Mouse (Mus musculus) lung, postnatal 0 days (tissue): ENCODE data around the gene Hoxb9. TPM values are rescaled to one million over a fixed set of nuclear protein-coding genes. Genes with fewer than 3 reads are reported as not detected.

Experiments
- ATAC-seq: fragments of 200-750 bp; cut with Nextera tagmentation; 2 replicates; pipeline ENCODE4 v1.8.0; 2017; ENCODE audit warnings: moderate library complexity
- DNase-seq: peaks from one replicate; pipeline ENCODE4 v3.0.0-alpha.2; 2016; ENCODE audit warnings: low spot score
- H3K27ac ChIP-seq: fragments of 300-500 bp; sonication (generic); 2 replicates; pipeline ENCODE4 v1.5.1; 2014; ENCODE audit warnings: antibody characterized with exemption, mild to moderate bottlenecking, low read length, mixed read lengths
- H3K27me3 ChIP-seq: fragments of 300-500 bp; sonication (generic); replicated peaks from 2 replicates; pipeline ENCODE4 v1.6.1; 2014; ENCODE audit warnings: low read length, mixed read lengths; ENCODE audit not compliant: insufficient read depth
- H3K36me3 ChIP-seq: fragments of 300-500 bp; sonication (generic); 2 replicates; pipeline ENCODE4 v1.6.1; 2014; ENCODE audit warnings: low read length, mixed read lengths; ENCODE audit not compliant: insufficient read depth
- H3K4me1 ChIP-seq: fragments of 300-500 bp; sonication (generic); 2 replicates; pipeline ENCODE4 v1.6.1; 2014; ENCODE audit warnings: antibody characterized with exemption, low read depth, low read length, mixed read lengths; ENCODE audit not compliant: insufficient read depth
- H3K4me2 ChIP-seq: fragments of 300-500 bp; sonication (generic); replicated peaks from 2 replicates; pipeline ENCODE4 v1.6.1; 2014; ENCODE audit warnings: low read depth, mild to moderate bottlenecking, low read length, moderate library complexity, mixed read lengths
- H3K4me3 ChIP-seq: fragments of 300-500 bp; sonication (generic); 2 replicates; pipeline ENCODE4 v1.5.1; 2014; ENCODE audit warnings: low read depth, low read length
- H3K9ac ChIP-seq: fragments of 300-500 bp; sonication (generic); replicated peaks from 2 replicates; pipeline ENCODE4 v1.6.1; 2014; ENCODE audit warnings: low read depth, mild to moderate bottlenecking
- H3K9me3 ChIP-seq: fragments of 300-500 bp; sonication (generic); 2 replicates; pipeline ENCODE4 v1.6.1; 2016; ENCODE audit warnings: low read length, mixed read lengths
- CTCF ChIP-seq: IDR thresholded peaks from 2 replicates; pipeline ENCODE4 v1.5.1; 2016; ENCODE audit warnings: antibody characterized with exemption, mild to moderate bottlenecking
- EP300 ChIP-seq: IDR thresholded peaks from 2 replicates; pipeline ENCODE4 v1.6.1; 2016; ENCODE audit warnings: antibody characterized with exemption, mild to moderate bottlenecking, control low read depth
- WGBS: fragments of 180-500 bp; shearing (Covaris S2); extraction: QIAGEN DNeasy Blood & Tissue Kit; methylation state at CpG from one replicate; pipeline ENCODE4 v1.1.7; 2014; 5-methylcytosine and 5-hydroxymethylcytosine counted together
- polyA plus RNA-seq: library from polyadenylated mRNA; unstranded; fragments of >200 nt; fragmentation: Nextera tagmentation; extraction: Ambion mirVana; gene quantifications from 2 replicates; pipeline ENCODE4 v1.2.1, GENCODE M21; 2015

Hoxb9 gene
- polyA plus RNA-seq, 1 experiment from 2014 or later: not detected

- no peak for ATAC-seq
- H3K4me3 ChIP-seq: no peak overlapping the region
- H3K9me3 ChIP-seq: no peaks in the 10 kb centered on the region
- H3K27ac ChIP-seq: peak overlapping the region; percentile 95
- H3K27me3 ChIP-seq: peaks cover 12% of the 10 kb centered on the region; the same call in 1 of the 2 replicates
- no peak for DNase-seq
- H3K36me3 ChIP-seq: no peaks in the 10 kb centered on the region
- H3K9ac ChIP-seq: no peak overlapping the region
- no peaks in the 10 kb centered on the region; the same call in 1 of the 2 replicates for H3K4me1 ChIP-seq
- no peak for TF ChIP-seq CTCF
- TF ChIP-seq EP300: no peak
- H3K4me2 ChIP-seq: peak overlapping the region; percentile 79; the same call in 1 of the 2 replicates
- WGBS: 13% methylated on average over 18 of the region's 18 CpGs
These were observed 45.7 kb downstream of the Hoxb9 start for GRCm38 (mm10) chr11:96316696-96317607.

DNA sequence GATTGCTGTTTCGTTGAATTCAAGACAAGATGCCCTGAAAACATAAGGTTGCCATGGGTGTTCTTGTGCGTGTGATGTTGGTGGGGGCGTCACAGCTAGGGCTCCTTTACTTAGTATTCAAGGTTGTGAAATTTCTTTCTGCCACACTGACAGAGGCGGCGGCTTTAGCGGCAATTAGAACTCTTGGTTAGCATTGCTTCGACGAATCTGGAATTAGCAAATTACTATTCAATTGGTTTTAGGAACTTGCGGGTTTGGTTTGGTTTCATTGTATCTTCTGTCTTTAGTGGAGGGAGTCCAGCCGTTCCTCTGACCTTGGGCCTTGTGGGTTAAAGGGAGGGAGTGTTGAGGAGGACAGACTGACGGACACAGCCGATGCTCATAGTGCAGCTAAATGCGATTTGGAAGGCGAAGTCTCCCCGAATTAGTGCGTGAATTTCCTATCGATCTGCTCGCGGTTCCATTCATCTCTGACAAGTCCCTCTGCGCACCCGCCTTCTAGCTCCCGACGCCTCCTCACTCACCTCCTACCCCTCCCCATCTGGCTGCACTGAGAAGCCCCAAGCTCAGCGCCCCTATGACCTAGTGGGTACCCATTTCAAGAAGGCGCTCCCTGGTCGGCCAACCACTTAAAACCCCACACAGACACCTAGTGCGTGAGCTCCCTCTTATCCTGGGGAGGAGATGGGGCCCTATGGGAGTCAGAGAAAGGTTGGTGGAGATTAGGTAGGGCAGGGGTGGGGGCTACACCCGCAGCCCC lies 46.5 kb downstream of the Hoxb9 start, which contains the start of gene Hoxb4:
Gene Hoxb4, plus strand, starts transcription at position 660 of the 760 bp plus-strand sequence.
- WGBS: 6% methylated on average over 28 of the region's 28 CpGs
- ATAC-seq: no peak

GRCm38 (mm10) chr11:96318368-96319070 lies 47.3 kb downstream of the Hoxb9 start:
- Histone ChIP-seq H3K4me1 (no peaks in the 10 kb centered on the region; the same call in 1 of the 2 replicates), H3K27ac (peak overlapping the region; percentile 95), H3K4me3 (peak overlapping the region; percentile 60), H3K4me2 (peak overlapping the region; percentile 79), H3K9ac (peak overlapping the region; percentile 60), H3K9me3 (no peaks in the 10 kb centered on the region), H3K27me3 (0 out of 2 replicates have a peak, but pooled peaks cover 6% of the 10 kb centered on the region), H3K36me3 (no peaks in the 10 kb centered on the region)
- WGBS: under 1% methylated on average over 37 of the region's 45 CpGs
- TF ChIP-seq EP300 (no peak), CTCF (no peak)
- ATAC-seq (peak; percentile 79), DNase-seq (peak; percentile 91)

More for the DNA sequence above, 46.5 kb downstream of the Hoxb9 start, which contains the start of gene Hoxb4:
- no peak for TF ChIP-seq CTCF
- no peak for TF ChIP-seq EP300
- Histone ChIP-seq H3K4me1 (no peaks in the 10 kb centered on the region; the same call in 1 of the 2 replicates), H3K9ac (peak within 1 kb of the TSS; percentile 60), H3K4me3 (peak within 1 kb of the TSS; percentile 60), H3K36me3 (no peaks in the 10 kb centered on the region), H3K9me3 (no peaks in the 10 kb centered on the region), H3K4me2 (peak within 1 kb of the TSS; percentile 79), H3K27ac (peak within 1 kb of the TSS; percentile 95), H3K27me3 (0 out of 2 replicates have a peak, but pooled peaks cover 6% of the 10 kb centered on the region)
- DNase-seq: no peak

DNA sequence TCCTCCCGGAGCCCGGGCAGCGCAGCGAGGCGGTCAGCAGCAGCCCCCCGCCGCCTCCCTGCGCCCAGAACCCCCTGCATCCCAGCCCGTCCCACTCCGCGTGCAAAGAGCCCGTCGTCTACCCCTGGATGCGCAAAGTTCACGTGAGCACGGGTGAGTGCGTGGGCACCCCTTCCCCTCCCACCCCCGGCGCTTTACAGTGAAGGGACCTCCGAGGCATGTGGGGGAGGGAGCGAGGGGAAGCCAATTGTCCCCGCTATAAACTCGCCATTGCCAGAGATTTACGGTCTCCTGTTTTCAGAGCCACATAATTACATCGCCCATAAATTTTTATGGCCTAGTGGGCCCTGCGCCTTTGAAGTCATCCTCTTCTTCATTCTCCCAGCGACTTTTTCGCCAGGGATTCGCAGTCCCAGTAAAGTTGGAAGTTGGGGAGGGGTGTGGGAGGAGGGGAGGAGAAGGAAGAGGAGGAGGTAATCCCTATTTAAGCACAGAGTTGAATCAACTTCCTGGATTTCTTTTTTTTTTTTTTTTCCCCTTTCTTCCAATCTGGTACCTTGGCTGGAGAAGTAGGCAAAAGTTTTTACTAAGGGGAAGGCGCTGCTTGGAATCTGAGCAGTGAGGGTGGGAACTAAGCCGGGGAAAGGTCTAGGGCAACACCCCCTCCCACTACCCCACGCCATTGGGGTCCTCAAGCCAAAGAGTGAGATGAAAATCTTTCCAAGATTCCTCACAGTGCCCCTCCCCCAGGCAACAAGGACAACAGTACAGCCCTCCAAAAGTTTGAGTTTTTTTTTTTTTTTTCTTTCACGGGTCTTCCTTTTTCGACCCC lies 48.0 kb downstream of the Hoxb9 start:
- Histone ChIP-seq H3K4me3 (peak overlapping the region; percentile 60), H3K27me3 (0 out of 2 replicates have a peak, but pooled peaks cover 6% of the 10 kb centered on the region), H3K27ac (peak overlapping the region; percentile 95), H3K36me3 (no peaks in the 10 kb centered on the region), H3K9ac (peak overlapping the region; percentile 64), H3K4me2 (peak overlapping the region; percentile 79), H3K4me1 (no peaks in the 10 kb centered on the region; the same call in 1 of the 2 replicates), H3K9me3 (no peaks in the 10 kb centered on the region)
- DNase-seq: peak; percentile 80
- peak; percentile 40 for ATAC-seq
- WGBS: under 1% methylated on average over 17 of the region's 34 CpGs
- TF ChIP-seq EP300 (no peak), CTCF (no peak)

DNA sequence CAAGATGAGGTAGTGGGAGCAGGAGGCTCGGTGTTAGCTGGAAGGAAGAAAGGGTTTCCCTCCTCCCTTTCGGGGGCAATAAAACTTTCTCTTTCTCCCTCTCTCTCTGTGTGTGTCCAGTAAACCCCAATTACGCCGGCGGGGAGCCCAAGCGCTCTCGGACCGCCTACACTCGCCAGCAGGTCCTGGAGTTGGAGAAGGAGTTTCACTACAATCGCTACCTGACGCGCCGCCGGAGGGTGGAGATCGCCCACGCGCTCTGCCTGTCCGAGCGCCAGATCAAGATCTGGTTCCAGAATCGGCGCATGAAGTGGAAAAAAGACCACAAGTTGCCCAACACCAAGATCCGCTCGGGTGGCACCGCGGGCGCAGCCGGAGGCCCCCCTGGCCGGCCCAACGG lies 48.7 kb downstream of the Hoxb9 start:
- WGBS: 2% methylated on average over 29 of the region's 29 CpGs
- DNase-seq: no peak
- no peaks in the 10 kb centered on the region for H3K9me3 ChIP-seq
- no peaks in the 10 kb centered on the region for H3K36me3 ChIP-seq
- peak overlapping the region; percentile 60 for H3K4me3 ChIP-seq
- peak overlapping the region; percentile 79 for H3K4me2 ChIP-seq
- TF ChIP-seq CTCF: no peak
- no peak for TF ChIP-seq EP300
- H3K4me1 ChIP-seq: no peaks in the 10 kb centered on the region; the same call in 1 of the 2 replicates
- peak overlapping the region; percentile 64 for H3K9ac ChIP-seq
- peak overlapping the region; percentile 95 for H3K27ac ChIP-seq
- 0 out of 2 replicates have a peak, but pooled peaks cover 6% of the 10 kb centered on the region for H3K27me3 ChIP-seq
- ATAC-seq: peak; percentile 15
